Mouse (Mus musculus): ENCODE measurements around the gene Nabp1. TPM values are rescaled to one million over a fixed set of nuclear protein-coding genes. Genes with fewer than 3 reads are reported as not detected.
A peak's percentile ranks its signal among the peaks of the same experiment; 100 is the strongest.

Gene Nabp1
- 10 to 100 TPM; 18.8 to 20.3 TPM for total RNA-seq (2021)

- peak; percentile 99 for DNase-seq
These were observed at the start of gene Nabp1 for GRCm38 (mm10) chr1:51478262-51479026. Gene Nabp1 (minus strand): TSS chr1:51478425.

- DNase-seq: no peak
These were observed 47.5 kb upstream of the Nabp1 start for GRCm38 (mm10) chr1:51525563-51526265.

- DNase-seq: no peak
These were observed 43.4 kb upstream of the Nabp1 start for GRCm38 (mm10) chr1:51521651-51522050.

GRCm38 (mm10) chr1:51520246-51520780 lies 42.1 kb upstream of the Nabp1 start:
- DNase-seq: no peak

GRCm38 (mm10) chr1:51519112-51519511 lies 40.9 kb upstream of the Nabp1 start:
- DNase-seq: no peak

- DNase-seq: no peak
These were observed 37.4 kb upstream of the Nabp1 start for GRCm38 (mm10) chr1:51515625-51516024.

- DNase-seq: no peak
These were observed 36.8 kb upstream of the Nabp1 start for GRCm38 (mm10) chr1:51515041-51515440.

GRCm38 (mm10) chr1:51514379-51514778 lies 36.2 kb upstream of the Nabp1 start:
- DNase-seq: no peak

- no peak for DNase-seq
These were observed 35.0 kb upstream of the Nabp1 start for GRCm38 (mm10) chr1:51513059-51513713.

- no peak for DNase-seq
These were observed 34.1 kb upstream of the Nabp1 start for GRCm38 (mm10) chr1:51512326-51512725.

- no peak for DNase-seq
These were observed 31.6 kb upstream of the Nabp1 start for GRCm38 (mm10) chr1:51509776-51510175.

- no peak for DNase-seq
These were observed 30.9 kb upstream of the Nabp1 start for GRCm38 (mm10) chr1:51509083-51509482.

- no peak for DNase-seq
These were observed 30.3 kb upstream of the Nabp1 start for GRCm38 (mm10) chr1:51508543-51508942.

GRCm38 (mm10) chr1:51507436-51507835 lies 29.2 kb upstream of the Nabp1 start:
- DNase-seq: no peak

- no peak for DNase-seq
These were observed 28.0 kb upstream of the Nabp1 start for GRCm38 (mm10) chr1:51506236-51506635.

- DNase-seq: no peak
These were observed 27.4 kb upstream of the Nabp1 start for GRCm38 (mm10) chr1:51505632-51506031.

GRCm38 (mm10) chr1:51503055-51503454 lies 24.8 kb upstream of the Nabp1 start:
- DNase-seq: no peak

- DNase-seq: no peak
These were observed 24.1 kb upstream of the Nabp1 start for GRCm38 (mm10) chr1:51502353-51502752.

GRCm38 (mm10) chr1:51501251-51501650 lies 23.0 kb upstream of the Nabp1 start:
- DNase-seq: no peak

GRCm38 (mm10) chr1:51498601-51499098 lies 20.4 kb upstream of the Nabp1 start:
- DNase-seq: no peak

- no peak for DNase-seq
These were observed 17.9 kb upstream of the Nabp1 start for GRCm38 (mm10) chr1:51496163-51496562.

GRCm38 (mm10) chr1:51493592-51494307 lies 15.5 kb upstream of the Nabp1 start:
- no peak for DNase-seq

All from layer of hippocampus, postnatal 36 days (tissue).